Mouse (Mus musculus) liver, adult 2 months (tissue): ENCODE results near the gene Hnrnpa3.

Experiments
- CTCF ChIP-seq: fragments of 200-500 bp; IDR thresholded peaks from 2 replicates; pipeline ENCODE4 v1.5.1; 2011; ENCODE audit warnings: low read depth, low read length, control low read depth
- POLR2A ChIP-seq: fragments of 200-500 bp; IDR thresholded peaks from 2 replicates; pipeline ENCODE4 v1.6.1; 2011; ENCODE audit warnings: low read length, control low read depth; ENCODE audit not compliant: insufficient read depth; ENCODE audit errors: extremely low read depth

DNA sequence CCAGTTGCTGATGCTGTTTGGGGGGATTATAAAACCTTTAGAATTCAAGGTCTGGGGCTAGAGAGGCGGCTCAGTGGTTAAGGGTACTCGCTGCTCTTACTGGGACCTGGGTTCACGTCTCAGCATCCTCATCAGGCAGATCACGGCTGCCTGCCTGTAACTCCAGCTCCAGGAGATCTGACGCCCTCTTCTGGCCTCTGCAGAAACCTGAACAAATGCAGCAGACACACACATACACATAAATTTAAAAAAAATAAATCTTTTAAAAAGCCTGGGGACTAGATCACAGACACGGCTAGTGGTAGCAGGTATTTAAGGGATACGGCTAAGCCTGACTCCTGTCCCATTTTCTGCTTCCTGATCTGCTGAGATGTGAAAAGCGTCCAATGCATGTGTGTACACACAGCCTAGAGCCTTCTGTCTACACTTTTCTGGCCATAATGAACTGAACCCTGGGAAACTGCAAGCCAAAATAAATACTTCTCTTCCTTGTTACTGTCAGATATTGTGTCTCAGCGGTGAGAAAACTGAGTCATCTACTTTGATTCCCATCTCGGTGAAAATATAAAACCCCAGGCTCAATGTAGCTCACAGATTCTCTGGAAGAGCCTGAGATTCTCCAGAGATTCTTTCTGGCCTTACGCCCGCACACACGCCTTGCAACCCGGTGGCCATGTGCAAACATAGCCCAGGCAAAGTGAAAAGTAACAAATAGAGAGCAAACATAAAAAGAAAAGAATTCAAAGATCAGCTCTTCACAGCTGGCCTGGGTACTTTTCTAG is 37.0 kb upstream of the Hnrnpa3 start:
- no peak for TF ChIP-seq POLR2A
- peak; percentile 37 for TF ChIP-seq CTCF
